Mouse (Mus musculus) lung, adult 2 months (tissue): Measurements from ENCODE around the gene Olfml2b.

ENCODE experiments used
- CTCF ChIP-seq: fragments of 200-500 bp; IDR thresholded peaks from 2 replicates; pipeline ENCODE4 v1.5.1; 2011; ENCODE audit warnings: mild to moderate bottlenecking, low read length, control low read depth; ENCODE audit not compliant: insufficient read depth
- POLR2A ChIP-seq: fragments of 200-500 bp; IDR thresholded peaks from 2 replicates; pipeline ENCODE4 v1.6.1; 2011; ENCODE audit warnings: low read depth, mild to moderate bottlenecking, control low read depth, low read length, borderline replicate concordance; ENCODE audit errors: extremely low read depth

DNA sequence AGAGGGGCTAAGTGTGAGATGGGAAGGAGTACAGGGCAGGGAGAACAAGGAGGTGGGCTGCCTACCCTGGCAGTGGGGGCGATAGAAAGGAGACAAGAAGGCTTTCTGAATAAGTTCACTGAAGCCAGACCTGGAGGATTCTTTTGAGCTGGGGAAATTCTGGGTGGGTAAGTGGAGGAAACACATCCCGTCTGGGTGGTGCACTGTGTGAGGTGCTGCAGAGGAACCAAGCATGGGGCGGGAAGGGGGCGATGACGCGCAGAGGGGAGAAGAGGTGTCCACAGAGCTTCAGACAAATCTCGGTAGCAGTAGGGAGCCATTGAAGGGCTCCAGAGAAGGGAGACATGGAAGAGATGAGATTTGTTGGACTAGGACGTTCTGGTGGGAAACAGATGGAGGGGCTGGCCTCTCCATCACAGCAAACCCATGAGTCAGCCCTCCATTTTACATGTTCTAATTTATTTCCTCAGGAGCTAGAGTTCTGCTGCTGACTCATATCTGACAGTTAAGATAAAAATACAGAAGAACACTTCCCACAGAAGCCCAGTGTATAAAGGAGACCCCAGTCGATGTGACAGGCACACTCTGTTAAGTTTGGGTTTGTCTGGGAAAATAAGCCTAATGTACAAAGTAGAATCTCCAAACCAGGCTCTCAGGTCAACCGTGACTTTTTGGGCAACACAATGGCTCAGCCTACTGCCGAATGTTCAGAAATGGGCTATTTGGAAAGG lies 87.7 kb downstream of the Olfml2b start:
- TF ChIP-seq POLR2A, result no peak
- TF ChIP-seq CTCF, result no peak
